Mouse (Mus musculus) MEL (cell line): Measurements from ENCODE around the gene Fam110a. TPM values are rescaled to one million over a fixed set of nuclear protein-coding genes. Genes with fewer than 3 reads are reported as not detected.

Experiments used
- DNase-seq: peaks from one replicate; pipeline ENCODE4 v3.0.0; 2011; ENCODE audit warnings: low read depth, low spot score
- H3K27ac ChIP-seq: 2 replicates; pipeline ENCODE4 v1.5.1; 2012; ENCODE audit warnings: low read depth, mild to moderate bottlenecking, control low read depth, low read length, moderate library complexity; ENCODE audit not compliant: control insufficient read depth
- H3K27me3 ChIP-seq, 2 experiments: fragments of 150-350 bp in 1 of 2; sonication (generic) in 1 of 2; 2 replicates each; pipeline ENCODE4 v1.6.1; 2012; ENCODE audit warnings: low read length in 2 of 2, mild to moderate bottlenecking in 2 of 2, improper control_type of control experiment in 1 of 2, moderate library complexity in 1 of 2; ENCODE audit not compliant: insufficient read depth in 2 of 2, control insufficient read depth in 1 of 2
- H3K36me3 ChIP-seq, 2 experiments: 2 replicates each; pipeline ENCODE4 v1.6.1; 2012 to 2014; ENCODE audit warnings: low read length in 2 of 2, improper control_type of control experiment in 1 of 2, inconsistent platforms in 1 of 2, mild to moderate bottlenecking in 1 of 2; ENCODE audit not compliant: insufficient read depth in 2 of 2, control insufficient read depth in 1 of 2
- H3K4me1 ChIP-seq, 2 experiments: fragments of 150-350 bp in 1 of 2; sonication (generic) in 1 of 2; 2 replicates each; pipeline ENCODE4 v1.6.1; 2012; ENCODE audit warnings: low read length in 2 of 2, improper control_type of control experiment in 1 of 2, mild to moderate bottlenecking in 1 of 2; ENCODE audit not compliant: insufficient read depth in 2 of 2, control insufficient read depth in 1 of 2
- H3K4me3 ChIP-seq, 2 experiments: fragments of 150-350 bp in 1 of 2; sonication (generic) in 1 of 2; 2 replicates each; pipeline ENCODE4 v1.5.1; 2012; ENCODE audit warnings: low read depth in 2 of 2, low read length in 2 of 2, mild to moderate bottlenecking in 2 of 2, moderate library complexity in 2 of 2, control low read depth in 1 of 2, improper control_type of control experiment in 1 of 2; ENCODE audit not compliant: control insufficient read depth in 1 of 2, insufficient read depth in 1 of 2
- H3K79me2 ChIP-seq: 2 replicates; pipeline ENCODE4 v1.6.1; 2012; ENCODE audit warnings: mild to moderate bottlenecking, low read length, moderate library complexity; ENCODE audit not compliant: control insufficient read depth, poor library complexity, insufficient read depth
- H3K9ac ChIP-seq: 2 replicates; pipeline ENCODE4 v1.6.1; 2012; ENCODE audit warnings: low read depth, mild to moderate bottlenecking, control low read depth, low read length, moderate library complexity; ENCODE audit not compliant: control insufficient read depth, poor library complexity, severe bottlenecking
- H3K9me3 ChIP-seq: fragments of 150-350 bp; sonication (generic); replicated peaks from 2 replicates; pipeline ENCODE4 v1.6.1; 2012; ENCODE audit warnings: mild to moderate bottlenecking, low read length, improper control_type of control experiment, moderate library complexity; ENCODE audit not compliant: insufficient read depth
- BHLHE40 ChIP-seq: IDR thresholded peaks from 2 replicates; pipeline ENCODE4 v1.6.1; 2012; ENCODE audit warnings: low read depth, mild to moderate bottlenecking, inconsistent platforms, low read length, improper control_type of control experiment, borderline replicate concordance
- CHD2 ChIP-seq: IDR thresholded peaks from 2 replicates; pipeline ENCODE4 v1.6.1; 2011; ENCODE audit warnings: low read length, improper control_type of control experiment
- E2F4 ChIP-seq: IDR thresholded peaks from 2 replicates; pipeline ENCODE4 v1.6.1; 2011; ENCODE audit warnings: low read depth, low read length, improper control_type of control experiment, borderline replicate concordance
- ETS1 ChIP-seq: IDR thresholded peaks from 2 replicates; pipeline ENCODE4 v1.6.1; 2012; ENCODE audit warnings: low read depth, mild to moderate bottlenecking, inconsistent platforms, low read length, improper control_type of control experiment, moderate library complexity
- GABPA ChIP-seq: IDR thresholded peaks from 2 replicates; pipeline ENCODE4 v1.6.1; 2012; ENCODE audit warnings: low read depth, mild to moderate bottlenecking, inconsistent platforms, low read length, improper control_type of control experiment, moderate library complexity
- JUND ChIP-seq: IDR thresholded peaks from 2 replicates; pipeline ENCODE4 v1.6.1; 2011; ENCODE audit warnings: low read depth, mild to moderate bottlenecking, improper control_type of control experiment, low read length
- KAT2A ChIP-seq: conservative IDR thresholded peaks from 2 replicates; pipeline ENCODE4 v1.6.1; 2012; ENCODE audit warnings: low read depth, low read length, improper control_type of control experiment, inconsistent platforms
- MAZ ChIP-seq: IDR thresholded peaks from 2 replicates; pipeline ENCODE4 v1.6.1; 2012; ENCODE audit warnings: low read depth, mild to moderate bottlenecking, inconsistent platforms, low read length, improper control_type of control experiment
- MEF2A ChIP-seq: IDR thresholded peaks from 2 replicates; pipeline ENCODE4 v1.6.1; 2014; ENCODE audit warnings: low read depth, mild to moderate bottlenecking, inconsistent platforms, low read length, improper control_type of control experiment; ENCODE audit not compliant: poor library complexity, insufficient replicate concordance, severe bottlenecking; ENCODE audit errors: extremely low read depth
- MXI1 ChIP-seq: IDR thresholded peaks from 2 replicates; pipeline ENCODE4 v1.6.1; 2011; ENCODE audit warnings: mild to moderate bottlenecking, low read depth, low read length, improper control_type of control experiment
- MYB ChIP-seq: IDR thresholded peaks from 2 replicates; pipeline ENCODE4 v1.6.1; 2011; ENCODE audit warnings: mild to moderate bottlenecking, low read depth, low read length, improper control_type of control experiment
- MYC ChIP-seq: IDR thresholded peaks from 2 replicates; pipeline ENCODE4 v1.6.1; 2011; ENCODE audit warnings: low read depth, mild to moderate bottlenecking, low read length, improper control_type of control experiment, moderate library complexity
- NELFE ChIP-seq: IDR thresholded peaks from 2 replicates; pipeline ENCODE4 v1.6.1; 2011; ENCODE audit warnings: low read depth, low read length, improper control_type of control experiment
- NRF1 ChIP-seq: IDR thresholded peaks from 2 replicates; pipeline ENCODE4 v1.6.1; 2014; ENCODE audit warnings: low read depth, mild to moderate bottlenecking, inconsistent platforms, low read length, improper control_type of control experiment, moderate library complexity; ENCODE audit not compliant: poor library complexity, insufficient read depth, severe bottlenecking
- POLR2A ChIP-seq, 2 experiments: IDR thresholded peaks; 2 replicates each; pipeline ENCODE4 v1.6.1; 2011 to 2012; ENCODE audit warnings: low read length in 2 of 2, mild to moderate bottlenecking in 2 of 2, control low read depth in 1 of 2, improper control_type of control experiment in 1 of 2, low read depth in 1 of 2, moderate library complexity in 1 of 2; ENCODE audit not compliant: control insufficient read depth in 1 of 2, insufficient read depth in 1 of 2, poor library complexity in 1 of 2
- TAL1 ChIP-seq: IDR thresholded peaks from 2 replicates; pipeline ENCODE4 v1.6.1; 2012; ENCODE audit warnings: mild to moderate bottlenecking, inconsistent platforms, low read length, moderate library complexity, mixed read lengths
- TBP ChIP-seq: IDR thresholded peaks from 2 replicates; pipeline ENCODE4 v1.8.0; 2011; ENCODE audit warnings: low read depth, low read length, improper control_type of control experiment
- TCF12 ChIP-seq: IDR thresholded peaks from 2 replicates; pipeline ENCODE4 v1.6.1; 2014; ENCODE audit warnings: low read depth, mild to moderate bottlenecking, inconsistent platforms, low read length, improper control_type of control experiment, moderate library complexity
- UBTF ChIP-seq: IDR thresholded peaks from 2 replicates; pipeline ENCODE4 v1.6.1; 2012; ENCODE audit warnings: low read depth, mild to moderate bottlenecking, inconsistent platforms, low read length, improper control_type of control experiment, moderate library complexity, borderline replicate concordance; ENCODE audit not compliant: insufficient read depth
- USF1 ChIP-seq: IDR thresholded peaks from 2 replicates; pipeline ENCODE4 v1.6.1; 2014; ENCODE audit warnings: low read depth, mild to moderate bottlenecking, inconsistent platforms, low read length, improper control_type of control experiment, moderate library complexity
- USF2 ChIP-seq, 2 experiments: IDR thresholded peaks; 2 replicates each; pipeline ENCODE4 v1.6.1; 2011 to 2012; ENCODE audit warnings: improper control_type of control experiment in 2 of 2, low read length in 2 of 2, borderline replicate concordance in 1 of 2, inconsistent platforms in 1 of 2, low read depth in 1 of 2, mild to moderate bottlenecking in 1 of 2; ENCODE audit not compliant: insufficient read depth in 1 of 2
- ZNF384 ChIP-seq: IDR thresholded peaks from 2 replicates; pipeline ENCODE4 v1.6.1; 2012; ENCODE audit warnings: low read depth, mild to moderate bottlenecking, inconsistent platforms, low read length, improper control_type of control experiment
- polyA plus RNA-seq, 2 experiments: library from polyadenylated mRNA; stranded (reverse) in 1 of 2; unstranded in 1 of 2; fragments of >175 nt in 1 of 2; fragments of >200 nt in 1 of 2; gene quantifications; 2 replicates each; pipeline versions ENCODE4 v1.2.1 to v1.2.4; 2012; ENCODE audit warnings: low replicate concordance in 2 of 2, low read depth in 1 of 2; ENCODE audit not compliant: insufficient read length in 2 of 2, insufficient read depth in 1 of 2, missing spikeins in 1 of 2
- total RNA-seq: library from RNA; depleted of rRNA; stranded (reverse); fragments of 300-350 nt; gene quantifications from 2 replicates; pipeline ENCODE4 v1.2.3, GENCODE M21; 2012

Fam110a gene
- total and polyA plus RNA-seq, 3 experiments = 5.7 to 10.8 TPM; not detected in 1

- H3K4me1 ChIP-seq = peaks cover 0 to 7% of the 10 kb centered on the region in 2 experiments; a peak in 1 of 4 replicates
- H3K9ac ChIP-seq = no peak overlapping the region
- H3K4me3 ChIP-seq = no peak overlapping the region
- peaks cover 0 to 2% of the 10 kb centered on the region in 2 experiments; a peak in 1 of 4 replicates for H3K36me3 ChIP-seq
- no peak for DNase-seq
- H3K27me3 ChIP-seq = no peaks in the 10 kb centered on the region
- TF ChIP-seq MXI1 = no peak
- TF ChIP-seq GABPA = no peak
- no peak for TF ChIP-seq JUND
- no peak for TF ChIP-seq UBTF
- no peak for TF ChIP-seq BHLHE40
- no peak for TF ChIP-seq MYB
- TF ChIP-seq USF1 = no peak
- TF ChIP-seq USF2 (IDR thresholded peaks at IDR 0.05; ENCODE audit: borderline replicate concordance in 1 of 2, insufficient read depth in 1 of 2, low read depth in 1 of 2, low read length in 2 of 2) = no peak
- TF ChIP-seq MEF2A = no peak
- no peak for TF ChIP-seq NRF1
- TF ChIP-seq ETS1 = no peak
- no peak for TF ChIP-seq ZNF384
- TF ChIP-seq KAT2A = no peak
- TF ChIP-seq TCF12 = no peak
- no peak for TF ChIP-seq POLR2A (IDR thresholded peaks at IDR 0.05; ENCODE audit: control insufficient read depth in 1 of 2, insufficient read depth in 1 of 2, low read depth in 1 of 2, low read length in 2 of 2, poor library complexity in 1 of 2)
- no peak for TF ChIP-seq MYC
- TF ChIP-seq, all 39 proteins: peak for 0
- Histone ChIP-seq H3K27ac (no peak overlapping the region), H3K79me2 (no peaks in the 10 kb centered on the region), H3K9me3 (no peaks in the 10 kb centered on the region)
Measured at GRCm38 (mm10) chr2:151969396-151969795, 10.6 kb downstream of the Fam110a start.

- H3K36me3 ChIP-seq = peaks cover 0 to 2% of the 10 kb centered on the region in 2 experiments; a peak in 1 of 4 replicates
- peaks cover 0 to 7% of the 10 kb centered on the region in 2 experiments; a peak in 1 of 4 replicates for H3K4me1 ChIP-seq
- H3K9ac ChIP-seq = no peak overlapping the region
- H3K9me3 ChIP-seq = no peaks in the 10 kb centered on the region
- DNase-seq = no peak
- no peak overlapping the region for H3K27ac ChIP-seq
- no peaks in the 10 kb centered on the region for H3K27me3 ChIP-seq
- TF ChIP-seq USF1 = no peak
- TF ChIP-seq TCF12 = no peak
- no peak for TF ChIP-seq BHLHE40
- TF ChIP-seq TBP = no peak
- no peak for TF ChIP-seq MAZ
- no peak for TF ChIP-seq MYC
- TF ChIP-seq TAL1 = no peak
- no peak for TF ChIP-seq NELFE
- TF ChIP-seq CHD2 = no peak
- no peak for TF ChIP-seq E2F4
- no peaks in the 10 kb centered on the region for H3K79me2 ChIP-seq
- no peak overlapping the region for H3K4me3 ChIP-seq
Measured at GRCm38 (mm10) chr2:151968986-151969385, 11.0 kb downstream of the Fam110a start.
